Mouse (Mus musculus) midbrain, embryonic 10.5 days (tissue): ENCODE measurements around the gene Pomgnt2. TPM values are rescaled to one million over a fixed set of nuclear protein-coding genes. Genes with fewer than 3 reads are reported as not detected.

Experiments
- DNase-seq: peaks from one replicate; pipeline ENCODE4 v3.0.0-alpha.2; 2017; ENCODE audit warnings: low spot score
- H3K27ac ChIP-seq: fragments of 300-500 bp; sonication (generic); replicated peaks from 2 replicates; pipeline ENCODE4 v1.5.1; 2016; ENCODE audit warnings: mild to moderate bottlenecking
- H3K27me3 ChIP-seq: fragments of 300-500 bp; sonication (generic); 2 replicates; pipeline ENCODE4 v1.6.1; 2016; ENCODE audit warnings: low read depth, mild to moderate bottlenecking; ENCODE audit not compliant: poor library complexity, severe bottlenecking
- H3K36me3 ChIP-seq: fragments of 300-500 bp; sonication (generic); 2 replicates; pipeline ENCODE4 v1.6.1; 2016; ENCODE audit warnings: mild to moderate bottlenecking, moderate library complexity
- H3K4me1 ChIP-seq: fragments of 300-500 bp; sonication (generic); 2 replicates; pipeline ENCODE4 v1.6.1; 2016
- H3K4me3 ChIP-seq: fragments of 300-500 bp; sonication (generic); 2 replicates; pipeline ENCODE4 v1.5.1; 2016; ENCODE audit warnings: mild to moderate bottlenecking, moderate library complexity
- H3K9me3 ChIP-seq: fragments of 300-500 bp; sonication (generic); replicated peaks from 2 replicates; pipeline ENCODE4 v1.6.1; 2016; ENCODE audit warnings: mild to moderate bottlenecking
- WGBS: fragments of 180-500 bp; shearing (Covaris S2); methylation state at CpG from one replicate; pipeline ENCODE4 v1.1.7; 2016; 5-methylcytosine and 5-hydroxymethylcytosine counted together
- polyA plus RNA-seq: library from polyadenylated mRNA; unstranded; fragments of >200 nt; fragmentation: Nextera tagmentation; extraction: Ambion mirVana; gene quantifications from 2 replicates; pipeline ENCODE4 v1.2.1, GENCODE M21; 2016

Pomgnt2 gene
- 13.1 and 14.6 TPM in 2 replicates for polyA plus RNA-seq

DNA sequence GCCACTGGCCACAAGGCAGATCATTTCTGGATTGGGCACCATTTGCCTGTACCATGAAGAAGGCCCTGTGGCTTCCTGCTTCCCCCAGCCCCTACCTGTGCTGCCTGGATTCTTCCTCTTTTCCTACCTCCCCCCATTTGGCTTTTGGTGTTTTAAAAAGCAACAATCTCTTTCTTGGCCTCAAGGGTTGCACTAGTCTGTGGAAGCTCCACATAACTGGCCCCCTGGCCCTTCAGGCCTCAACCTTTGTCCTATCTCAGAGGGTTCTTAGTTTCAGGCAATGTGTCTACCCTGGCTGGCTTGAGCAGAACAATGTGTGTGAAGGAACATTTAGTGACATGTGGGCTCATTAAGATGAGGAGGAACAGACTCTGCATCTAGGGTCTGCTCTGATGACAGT is at the start of gene Pomgnt2:
Gene Pomgnt2, minus strand, starts transcription at position 101 of the 400 bp plus-strand sequence.
- no peak for DNase-seq
- Histone ChIP-seq H3K4me1 (peaks cover 17% of the 10 kb centered on the region), H3K36me3 (no peaks in the 10 kb centered on the region), H3K27ac (peak within 1 kb of the TSS; percentile 80; the same call in 1 of the 2 replicates), H3K9me3 (no peaks in the 10 kb centered on the region), H3K4me3 (peak within 1 kb of the TSS; percentile 67), H3K27me3 (peaks cover 9% of the 10 kb centered on the region; the same call in 1 of the 2 replicates)

DNA sequence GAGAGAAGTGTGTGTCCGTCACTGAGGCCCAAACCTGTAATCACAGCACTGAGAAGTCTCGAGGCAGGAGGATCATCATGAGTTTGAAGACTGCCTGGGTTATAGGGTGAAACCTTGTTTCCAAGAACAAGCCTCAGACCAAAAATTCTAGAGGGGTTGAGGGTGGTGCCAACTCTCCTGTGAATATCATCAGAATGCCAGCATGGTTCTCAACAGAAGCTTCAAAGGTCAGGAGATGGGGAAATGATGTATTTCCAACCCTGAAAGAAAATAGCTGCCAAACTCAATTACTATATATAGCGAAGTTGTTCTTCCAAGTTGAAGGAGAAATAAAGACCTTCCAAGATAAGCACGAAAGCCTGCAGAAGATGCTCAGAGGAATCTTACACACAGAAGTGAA is 42.9 kb upstream of the Pomgnt2 start:
- Histone ChIP-seq H3K27ac (no peak overlapping the region), H3K4me3 (no peak overlapping the region), H3K4me1 (peaks cover 18% of the 10 kb centered on the region), H3K27me3 (no peaks in the 10 kb centered on the region), H3K36me3 (no peaks in the 10 kb centered on the region), H3K9me3 (no peaks in the 10 kb centered on the region)
- WGBS = 84% methylated on average over 4 of the region's 4 CpGs
- no peak for DNase-seq

DNA sequence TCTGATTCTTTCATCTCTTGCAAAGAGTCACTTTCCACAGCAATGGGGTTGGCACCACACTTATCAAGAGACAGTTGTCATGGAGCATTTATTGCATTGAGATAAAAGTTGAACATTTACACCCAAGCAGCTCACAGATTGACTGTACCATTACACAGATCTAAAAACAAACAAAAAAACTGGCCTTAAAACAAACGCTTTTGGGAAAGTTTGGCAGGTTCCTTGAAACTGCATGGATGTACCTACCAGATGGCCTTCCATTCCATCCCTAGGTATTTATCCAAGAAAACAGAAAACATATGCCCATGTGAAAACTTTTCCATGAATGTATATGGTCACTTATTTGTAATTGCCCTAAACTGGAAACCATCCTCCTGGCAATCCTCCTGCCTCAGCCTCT is 41.7 kb upstream of the Pomgnt2 start:
- no peaks in the 10 kb centered on the region for H3K27me3 ChIP-seq
- H3K36me3 ChIP-seq = no peaks in the 10 kb centered on the region
- H3K9me3 ChIP-seq = no peaks in the 10 kb centered on the region
- no peak overlapping the region for H3K27ac ChIP-seq
- DNase-seq = no peak
- 90% methylated on average over 1 of the region's 1 CpGs for WGBS
- peaks cover 18% of the 10 kb centered on the region for H3K4me1 ChIP-seq
- H3K4me3 ChIP-seq = no peak overlapping the region

DNA sequence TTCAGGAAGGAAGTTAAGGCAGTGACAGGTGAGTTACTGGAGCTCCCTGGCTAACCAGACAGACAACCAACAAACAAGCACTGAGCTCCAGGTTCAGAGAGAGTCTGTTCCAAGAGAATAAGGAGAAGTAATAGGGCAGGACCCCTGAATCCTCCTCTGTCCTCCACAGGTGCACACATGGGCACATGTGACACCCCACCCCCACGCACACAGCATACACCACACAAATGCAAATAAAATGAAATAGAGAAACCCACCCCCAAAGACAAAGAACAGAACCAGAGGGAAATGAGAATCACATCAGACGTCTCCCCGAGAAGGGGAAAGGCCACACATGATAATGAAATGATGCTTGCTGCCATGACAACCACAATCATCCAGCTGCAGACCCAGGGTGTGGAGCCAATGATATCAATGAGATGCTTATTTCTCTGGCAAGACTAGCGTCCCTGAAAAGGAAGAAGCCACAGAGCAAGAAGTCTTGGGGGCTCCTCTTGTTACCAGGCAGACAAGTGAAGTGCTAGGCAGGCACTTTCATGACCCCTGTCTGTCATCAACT is 39.7 kb upstream of the Pomgnt2 start:
- Histone ChIP-seq H3K27ac (no peak overlapping the region), H3K9me3 (no peaks in the 10 kb centered on the region), H3K4me1 (peaks cover 18% of the 10 kb centered on the region), H3K36me3 (no peaks in the 10 kb centered on the region), H3K27me3 (no peaks in the 10 kb centered on the region), H3K4me3 (no peak overlapping the region)
- WGBS = 56% methylated on average over 4 of the region's 4 CpGs
- no peak for DNase-seq

- DNase-seq = no peak
- 0 out of 2 replicates have a peak overlapping the region, but pooled peaks have one; percentile 35 for H3K27ac ChIP-seq
- 47% methylated on average over 5 of the region's 5 CpGs for WGBS
Observed at GRCm38 (mm10) chr9:122035807-122036206, 38.9 kb upstream of the Pomgnt2 start.

DNA sequence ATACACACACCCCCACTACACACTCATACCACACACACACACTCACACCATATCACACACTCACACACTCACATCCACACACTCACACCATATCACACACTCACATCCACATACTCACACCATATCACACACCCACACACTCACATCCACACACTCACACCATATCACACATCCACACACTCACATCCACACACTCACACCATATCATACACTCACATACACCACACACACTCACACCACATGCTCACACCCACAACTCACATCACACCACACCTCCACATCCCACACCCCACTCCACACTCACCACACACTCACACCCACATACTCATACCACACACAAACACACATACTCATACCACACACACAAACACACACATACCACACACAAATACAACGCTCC is 38.0 kb upstream of the Pomgnt2 start:
- 81% methylated on average over 1 of the region's 1 CpGs for WGBS
- no peaks in the 10 kb centered on the region for H3K36me3 ChIP-seq
- peaks cover 26% of the 10 kb centered on the region for H3K4me1 ChIP-seq
- H3K9me3 ChIP-seq = no peaks in the 10 kb centered on the region
- no peaks in the 10 kb centered on the region for H3K27me3 ChIP-seq
- H3K4me3 ChIP-seq = no peak overlapping the region
- DNase-seq = no peak
- H3K27ac ChIP-seq = no peak overlapping the region

More at GRCm38 (mm10) chr9:122035807-122036206, 38.9 kb upstream of the Pomgnt2 start:
- peaks cover 21% of the 10 kb centered on the region for H3K4me1 ChIP-seq
- H3K36me3 ChIP-seq = no peaks in the 10 kb centered on the region
- no peaks in the 10 kb centered on the region for H3K9me3 ChIP-seq
- no peaks in the 10 kb centered on the region for H3K27me3 ChIP-seq
- no peak overlapping the region for H3K4me3 ChIP-seq

- no peaks in the 10 kb centered on the region for H3K27me3 ChIP-seq
- no peaks in the 10 kb centered on the region for H3K36me3 ChIP-seq
- H3K9me3 ChIP-seq = no peaks in the 10 kb centered on the region
- DNase-seq = no peak
- H3K27ac ChIP-seq = no peak overlapping the region; the same call in 1 of the 2 replicates
- 86% methylated on average over 3 of the region's 3 CpGs for WGBS
- no peak overlapping the region for H3K4me3 ChIP-seq
- peaks cover 32% of the 10 kb centered on the region for H3K4me1 ChIP-seq
Observed at GRCm38 (mm10) chr9:122032071-122032470, 35.2 kb upstream of the Pomgnt2 start.

DNA sequence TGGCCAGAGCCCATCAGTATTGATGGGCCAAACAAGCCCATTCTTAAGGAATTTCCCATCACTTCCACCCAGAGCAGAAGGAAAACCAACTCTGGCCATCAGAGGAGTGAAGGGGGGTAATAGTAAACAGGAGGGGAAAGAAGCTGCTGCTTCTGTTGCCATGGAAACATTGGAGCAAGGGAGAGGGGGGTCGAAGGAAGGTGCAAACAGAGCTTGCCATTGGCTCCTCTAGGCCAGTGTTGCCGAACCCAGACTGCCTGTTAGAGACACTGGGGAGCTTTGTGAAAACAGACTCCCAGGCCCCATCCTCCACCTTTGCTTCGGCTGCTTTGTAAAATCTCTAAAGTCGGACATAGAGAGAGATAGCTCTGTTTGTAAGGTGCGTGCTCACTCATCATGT is 33.8 kb upstream of the Pomgnt2 start:
- 58% methylated on average over 5 of the region's 5 CpGs for WGBS
- H3K9me3 ChIP-seq = no peaks in the 10 kb centered on the region
- no peak for DNase-seq

GRCm38 (mm10) chr9:122029765-122030164 is 32.9 kb upstream of the Pomgnt2 start:
- no peaks in the 10 kb centered on the region for H3K9me3 ChIP-seq

More for the DNA sequence above, 33.8 kb upstream of the Pomgnt2 start:
- Histone ChIP-seq H3K27me3 (no peaks in the 10 kb centered on the region), H3K4me3 (no peak overlapping the region), H3K36me3 (no peaks in the 10 kb centered on the region), H3K4me1 (peaks cover 32% of the 10 kb centered on the region), H3K27ac (no peak overlapping the region)

GRCm38 (mm10) chr9:122027914-122028745 is 31.2 kb upstream of the Pomgnt2 start:
- H3K4me1 ChIP-seq = peaks cover 33% of the 10 kb centered on the region
- H3K27ac ChIP-seq = no peak overlapping the region; the same call in 1 of the 2 replicates
- WGBS = 89% methylated on average over 11 of the region's 11 CpGs
- H3K36me3 ChIP-seq = no peaks in the 10 kb centered on the region
- H3K27me3 ChIP-seq = no peaks in the 10 kb centered on the region
- H3K4me3 ChIP-seq = no peak overlapping the region
- DNase-seq = no peak
- H3K9me3 ChIP-seq = no peaks in the 10 kb centered on the region

More at GRCm38 (mm10) chr9:122029765-122030164, 32.9 kb upstream of the Pomgnt2 start:
- peaks cover 29% of the 10 kb centered on the region for H3K4me1 ChIP-seq
- DNase-seq = no peak
- H3K27ac ChIP-seq = no peak overlapping the region
- 90% methylated on average over 7 of the region's 7 CpGs for WGBS
- no peak overlapping the region for H3K4me3 ChIP-seq
- no peaks in the 10 kb centered on the region for H3K27me3 ChIP-seq
- no peaks in the 10 kb centered on the region for H3K36me3 ChIP-seq

GRCm38 (mm10) chr9:122027081-122027913 is 30.4 kb upstream of the Pomgnt2 start:
- Histone ChIP-seq H3K4me3 (no peak overlapping the region), H3K36me3 (no peaks in the 10 kb centered on the region), H3K27ac (peak overlapping the region; percentile 30; the same call in 1 of the 2 replicates), H3K27me3 (no peaks in the 10 kb centered on the region; the same call in 1 of the 2 replicates), H3K4me1 (peaks cover 38% of the 10 kb centered on the region), H3K9me3 (no peaks in the 10 kb centered on the region)
- WGBS = 78% methylated on average over 6 of the region's 6 CpGs
- DNase-seq = no peak

DNA sequence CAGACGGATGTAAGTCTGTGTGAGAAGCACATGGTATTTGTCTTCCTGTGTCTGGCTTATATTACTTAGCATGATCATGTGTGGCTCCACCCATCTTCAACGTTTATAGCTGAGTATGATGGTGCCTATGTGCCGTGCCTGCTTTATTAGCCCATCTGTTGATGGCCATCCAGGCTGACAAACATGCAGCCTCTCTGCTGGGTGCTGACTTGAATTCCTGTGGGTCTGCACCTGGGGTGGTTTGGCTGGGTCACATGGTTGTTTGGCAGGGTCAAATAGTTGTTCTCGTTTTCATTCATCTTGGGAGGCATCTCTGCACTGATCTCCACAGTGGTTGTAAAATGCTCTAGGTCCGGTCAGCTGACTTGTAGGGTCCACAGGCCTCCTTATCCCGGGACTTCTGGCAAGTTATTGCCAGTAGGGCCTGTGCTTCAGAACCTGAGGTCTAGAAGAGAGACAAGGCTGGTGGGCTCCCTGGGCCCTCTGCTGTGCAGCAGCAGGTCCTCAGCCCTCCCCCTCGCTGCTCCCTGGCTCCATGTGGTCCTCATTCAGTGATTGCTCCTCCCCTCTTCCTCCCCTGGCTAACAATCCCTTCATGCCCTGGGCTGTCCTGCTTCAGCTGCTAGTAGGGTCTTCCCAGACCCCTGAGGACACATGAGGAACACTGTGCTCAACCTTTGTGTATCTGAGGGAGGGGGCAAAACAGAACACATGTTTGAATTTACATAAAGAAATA is 29.1 kb upstream of the Pomgnt2 start:
- WGBS = 70% methylated on average over 7 of the region's 7 CpGs
- no peaks in the 10 kb centered on the region for H3K36me3 ChIP-seq
- H3K27me3 ChIP-seq = no peaks in the 10 kb centered on the region; the same call in 1 of the 2 replicates
- DNase-seq = no peak
- H3K4me1 ChIP-seq = peaks cover 37% of the 10 kb centered on the region
- no peak overlapping the region for H3K4me3 ChIP-seq
- peak overlapping the region; percentile 1; the same call in 1 of the 2 replicates for H3K27ac ChIP-seq
- no peaks in the 10 kb centered on the region for H3K9me3 ChIP-seq
